Mouse (Mus musculus): ENCODE measurements around the gene Iqsec1. TPM values are rescaled to one million over a fixed set of nuclear protein-coding genes. Genes with fewer than 3 reads are reported as not detected.

Iqsec1 gene
- polyA plus RNA-seq, 1 experiment from 2014 or later, result 30.1 TPM

GRCm38 (mm10) chr6:90754927-90755612, 233.4 kb downstream of the Iqsec1 start:
- Histone ChIP-seq H3K36me3 (replicated peaks; ENCODE audit: control insufficient read depth, insufficient read depth) (no peaks in the 10 kb centered on the region), H3K27ac (no peak overlapping the region), H3K9me3 (ENCODE audit: control insufficient read depth, low read length) (no peaks in the 10 kb centered on the region), H3K4me2 (replicated peaks) (no peak overlapping the region), H3K4me3 (replicated peaks; ENCODE audit: low read length) (no peak overlapping the region), H3K9ac (no peak overlapping the region), H3K4me1 (replicated peaks; ENCODE audit: control insufficient read depth, insufficient read depth, low read length) (peaks cover 9% of the 10 kb centered on the region), H3K27me3 (ENCODE audit: control insufficient read depth, insufficient read depth, low read length) (no peaks in the 10 kb centered on the region)
- ATAC-seq (ENCODE audit: low FRiP score) (no peak), DNase-seq (ENCODE audit: low spot score) (no peak)
- WGBS, result 86% methylated on average over 7 of the region's 7 CpGs

GRCm38 (mm10) chr6:90754093-90754492, 234.4 kb downstream of the Iqsec1 start:
- DNase-seq (ENCODE audit: low spot score), result no peak
- no peak overlapping the region for H3K9ac ChIP-seq
- 91% methylated on average over 2 of the region's 2 CpGs for WGBS
- H3K9me3 ChIP-seq (ENCODE audit: control insufficient read depth, low read length), result no peaks in the 10 kb centered on the region
- H3K4me1 ChIP-seq (replicated peaks; ENCODE audit: control insufficient read depth, insufficient read depth, low read length), result no peaks in the 10 kb centered on the region
- no peaks in the 10 kb centered on the region for H3K27me3 ChIP-seq (ENCODE audit: control insufficient read depth, insufficient read depth, low read length)
- H3K36me3 ChIP-seq (replicated peaks; ENCODE audit: control insufficient read depth, insufficient read depth), result no peaks in the 10 kb centered on the region
- no peak for ATAC-seq (ENCODE audit: low FRiP score)
- no peak overlapping the region for H3K4me3 ChIP-seq (replicated peaks; ENCODE audit: low read length)
- no peak overlapping the region for H3K4me2 ChIP-seq (replicated peaks)
- H3K27ac ChIP-seq, result no peak overlapping the region

- no peaks in the 10 kb centered on the region for H3K9me3 ChIP-seq (ENCODE audit: control insufficient read depth, low read length)
- H3K4me1 ChIP-seq (replicated peaks; ENCODE audit: control insufficient read depth, insufficient read depth, low read length), result no peaks in the 10 kb centered on the region
- H3K4me2 ChIP-seq (replicated peaks), result no peak overlapping the region
- no peak overlapping the region for H3K27ac ChIP-seq
- no peak for DNase-seq (ENCODE audit: low spot score)
- H3K9ac ChIP-seq, result no peak overlapping the region
- no peaks in the 10 kb centered on the region for H3K36me3 ChIP-seq (replicated peaks; ENCODE audit: control insufficient read depth, insufficient read depth)
- H3K27me3 ChIP-seq (ENCODE audit: control insufficient read depth, insufficient read depth, low read length), result no peaks in the 10 kb centered on the region
- H3K4me3 ChIP-seq (replicated peaks; ENCODE audit: low read length), result no peak overlapping the region
- ATAC-seq (ENCODE audit: low FRiP score), result no peak
These were observed 234.8 kb downstream of the Iqsec1 start for GRCm38 (mm10) chr6:90753656-90754055.

- no peak overlapping the region for H3K27ac ChIP-seq
- no peaks in the 10 kb centered on the region for H3K36me3 ChIP-seq (replicated peaks; ENCODE audit: control insufficient read depth, insufficient read depth)
- H3K4me1 ChIP-seq (replicated peaks; ENCODE audit: control insufficient read depth, insufficient read depth, low read length), result peaks cover 5% of the 10 kb centered on the region; the same call in 1 of the 2 replicates
- WGBS, result 84% methylated on average over 3 of the region's 3 CpGs
- ATAC-seq (ENCODE audit: low FRiP score), result no peak
- no peak overlapping the region for H3K4me3 ChIP-seq (replicated peaks; ENCODE audit: low read length)
- H3K9me3 ChIP-seq (ENCODE audit: control insufficient read depth, low read length), result no peaks in the 10 kb centered on the region
- no peak overlapping the region for H3K4me2 ChIP-seq (replicated peaks)
- H3K9ac ChIP-seq, result no peak overlapping the region
- DNase-seq (ENCODE audit: low spot score), result no peak
- H3K27me3 ChIP-seq (ENCODE audit: control insufficient read depth, insufficient read depth, low read length), result no peaks in the 10 kb centered on the region
These were observed 236.9 kb downstream of the Iqsec1 start for GRCm38 (mm10) chr6:90751624-90752023.

GRCm38 (mm10) chr6:90750091-90750490, 238.4 kb downstream of the Iqsec1 start:
- no peak overlapping the region for H3K27ac ChIP-seq
- peaks cover 8% of the 10 kb centered on the region; the same call in 1 of the 2 replicates for H3K4me1 ChIP-seq (replicated peaks; ENCODE audit: control insufficient read depth, insufficient read depth, low read length)
- WGBS, result 78% methylated on average over 2 of the region's 2 CpGs
- no peak overlapping the region for H3K9ac ChIP-seq
- no peak overlapping the region for H3K4me3 ChIP-seq (replicated peaks; ENCODE audit: low read length)
- no peak overlapping the region for H3K4me2 ChIP-seq (replicated peaks)
- no peak for ATAC-seq (ENCODE audit: low FRiP score)
- H3K9me3 ChIP-seq (ENCODE audit: control insufficient read depth, low read length), result no peaks in the 10 kb centered on the region
- no peaks in the 10 kb centered on the region for H3K36me3 ChIP-seq (replicated peaks; ENCODE audit: control insufficient read depth, insufficient read depth)
- DNase-seq (ENCODE audit: low spot score), result no peak
- H3K27me3 ChIP-seq (ENCODE audit: control insufficient read depth, insufficient read depth, low read length), result no peaks in the 10 kb centered on the region

GRCm38 (mm10) chr6:90749414-90749937, 239.0 kb downstream of the Iqsec1 start:
- Histone ChIP-seq H3K27ac (no peak overlapping the region), H3K9me3 (ENCODE audit: control insufficient read depth, low read length) (no peaks in the 10 kb centered on the region), H3K4me1 (replicated peaks; ENCODE audit: control insufficient read depth, insufficient read depth, low read length) (peaks cover 8% of the 10 kb centered on the region; the same call in 1 of the 2 replicates), H3K27me3 (ENCODE audit: control insufficient read depth, insufficient read depth, low read length) (no peaks in the 10 kb centered on the region), H3K9ac (no peak overlapping the region), H3K4me2 (replicated peaks) (no peak overlapping the region), H3K4me3 (replicated peaks; ENCODE audit: low read length) (no peak overlapping the region), H3K36me3 (replicated peaks; ENCODE audit: control insufficient read depth, insufficient read depth) (no peaks in the 10 kb centered on the region)
- WGBS, result 93% methylated on average over 4 of the region's 4 CpGs
- ATAC-seq (ENCODE audit: low FRiP score), result no peak
- DNase-seq (ENCODE audit: low spot score), result no peak

- Histone ChIP-seq H3K9me3 (ENCODE audit: control insufficient read depth, low read length) (no peaks in the 10 kb centered on the region), H3K4me3 (replicated peaks; ENCODE audit: low read length) (no peak overlapping the region), H3K27ac (no peak overlapping the region), H3K36me3 (replicated peaks; ENCODE audit: control insufficient read depth, insufficient read depth) (no peaks in the 10 kb centered on the region), H3K27me3 (ENCODE audit: control insufficient read depth, insufficient read depth, low read length) (no peaks in the 10 kb centered on the region), H3K4me1 (replicated peaks; ENCODE audit: control insufficient read depth, insufficient read depth, low read length) (peaks cover 8% of the 10 kb centered on the region; the same call in 1 of the 2 replicates), H3K4me2 (replicated peaks) (no peak overlapping the region), H3K9ac (no peak overlapping the region)
- ATAC-seq (ENCODE audit: low FRiP score), result no peak
- DNase-seq (ENCODE audit: low spot score), result no peak
These were observed 239.5 kb downstream of the Iqsec1 start for GRCm38 (mm10) chr6:90748976-90749375.

GRCm38 (mm10) chr6:90746331-90746864, 242.1 kb downstream of the Iqsec1 start:
- no peak overlapping the region for H3K4me2 ChIP-seq (replicated peaks)
- ATAC-seq (ENCODE audit: low FRiP score) (no peak), DNase-seq (ENCODE audit: low spot score) (no peak)
- H3K4me1 ChIP-seq (replicated peaks; ENCODE audit: control insufficient read depth, insufficient read depth, low read length), result peaks cover 8% of the 10 kb centered on the region; the same call in 1 of the 2 replicates
- H3K9ac ChIP-seq, result no peak overlapping the region
- H3K9me3 ChIP-seq (ENCODE audit: control insufficient read depth, low read length), result no peaks in the 10 kb centered on the region
- 0 out of 2 replicates have a peak overlapping the region, but pooled peaks have one; percentile 17 for H3K27ac ChIP-seq
- H3K27me3 ChIP-seq (ENCODE audit: control insufficient read depth, insufficient read depth, low read length), result no peaks in the 10 kb centered on the region
- no peaks in the 10 kb centered on the region for H3K36me3 ChIP-seq (replicated peaks; ENCODE audit: control insufficient read depth, insufficient read depth)
- H3K4me3 ChIP-seq (replicated peaks; ENCODE audit: low read length), result no peak overlapping the region
- WGBS, result 60% methylated on average over 3 of the region's 3 CpGs

- Histone ChIP-seq H3K27ac (no peak overlapping the region), H3K9me3 (ENCODE audit: control insufficient read depth, low read length) (no peaks in the 10 kb centered on the region), H3K9ac (no peak overlapping the region), H3K36me3 (replicated peaks; ENCODE audit: control insufficient read depth, insufficient read depth) (no peaks in the 10 kb centered on the region), H3K4me1 (replicated peaks; ENCODE audit: control insufficient read depth, insufficient read depth, low read length) (peaks cover 8% of the 10 kb centered on the region; the same call in 1 of the 2 replicates), H3K27me3 (ENCODE audit: control insufficient read depth, insufficient read depth, low read length) (no peaks in the 10 kb centered on the region), H3K4me2 (replicated peaks) (no peak overlapping the region), H3K4me3 (replicated peaks; ENCODE audit: low read length) (no peak overlapping the region)
- DNase-seq (ENCODE audit: low spot score), result no peak
- 85% methylated on average over 3 of the region's 3 CpGs for WGBS
- no peak for ATAC-seq (ENCODE audit: low FRiP score)
These were observed 242.9 kb downstream of the Iqsec1 start for GRCm38 (mm10) chr6:90745401-90746198.
